Mouse (Mus musculus): ENCODE measurements at regions not wholly inside any gene's neighbourhood (a gene's known extent, or its start where the extent isn't known, plus 50 kb on each side); places are given as distances from the start of the nearest gene placed in this dataset.

- DNase-seq: no peak
Observed at GRCm38 (mm10) chr7:90030486-90031250, 49.9 kb upstream of the Eed start.

GRCm38 (mm10) chr7:90033086-90033485 lies 52.3 kb upstream of the Eed start:
- DNase-seq: no peak

- no peak for DNase-seq
Observed at GRCm38 (mm10) chr7:90033640-90034312, 53.0 kb upstream of the Eed start.

GRCm38 (mm10) chr7:90034498-90034897 lies 53.7 kb upstream of the Eed start:
- no peak for DNase-seq

GRCm38 (mm10) chr7:90035396-90035795 lies 54.6 kb upstream of the Eed start:
- no peak for DNase-seq

- no peak for DNase-seq
Observed at GRCm38 (mm10) chr7:90037736-90038135, 57.0 kb upstream of the Eed start.

- peak; percentile 43 to 65 for DNase-seq
Observed at GRCm38 (mm10) chr7:90039504-90039903, 58.7 kb upstream of the Eed start.

- DNase-seq: no peak
Observed at GRCm38 (mm10) chr7:90040581-90041340, 60.0 kb upstream of the Eed start.

- no peak for DNase-seq
Observed at GRCm38 (mm10) chr7:90041565-90042024, 60.8 kb upstream of the Eed start.

GRCm38 (mm10) chr7:90042364-90042763 lies 61.6 kb upstream of the Eed start:
- no peak for DNase-seq

GRCm38 (mm10) chr7:90043526-90043925 lies 62.7 kb upstream of the Eed start:
- no peak for DNase-seq

- no peak for DNase-seq
Observed at GRCm38 (mm10) chr7:90044100-90044698, 63.4 kb upstream of the Eed start.

GRCm38 (mm10) chr7:90045208-90045800 lies 64.5 kb upstream of the Eed start:
- no peak for DNase-seq

GRCm38 (mm10) chr7:90046228-90046627 lies 65.4 kb upstream of the Eed start:
- DNase-seq: peak in 1 of 2 experiments; percentile 42

GRCm38 (mm10) chr7:90046862-90047261 lies 66.1 kb upstream of the Eed start:
- no peak for DNase-seq

GRCm38 (mm10) chr7:90048401-90049307 lies 67.9 kb upstream of the Eed start:
- peak; percentile 51 to 63 for DNase-seq

GRCm38 (mm10) chr7:90049831-90050237 lies 69.1 kb upstream of the Eed start:
- no peak for DNase-seq

GRCm38 (mm10) chr7:90054795-90055511 lies 74.2 kb upstream of the Eed start:
- DNase-seq: peak; percentile 79 to 85

GRCm38 (mm10) chr7:90057947-90058346 lies 72.1 kb upstream of the Picalm start:
- DNase-seq: no peak

GRCm38 (mm10) chr7:90058636-90059035 lies 71.4 kb upstream of the Picalm start:
- DNase-seq: no peak

GRCm38 (mm10) chr7:90059249-90059628 lies 70.8 kb upstream of the Picalm start:
- no peak for DNase-seq

Data from cerebellum, postnatal 10 days (tissue).